Mouse (Mus musculus): ENCODE measurements around the gene Zfp354a. TPM values are rescaled to one million over a fixed set of nuclear protein-coding genes. Genes with fewer than 3 reads are reported as not detected.
"Not testable (repeated sequence)": the region's sequence is repeated elsewhere in the genome, so short reads cannot be mapped to it uniquely, and the experiment has no call there.

Zfp354a gene
- polyA plus RNA-seq (2014; fragmentation: Nextera tagmentation; extraction: Ambion mirVana): 9.1 and 11.0 TPM in 2 replicates

GRCm38 (mm10) chr11:51059151-51059571 is at the start of gene Zfp354a:
TSS of gene Zfp354a (plus strand) at chr11:51059257.
- Histone ChIP-seq H3K27me3 (replicated peaks; ENCODE audit: control insufficient read depth, insufficient read depth, low read length) (no peaks in the 10 kb centered on the region), H3K9me3 (ENCODE audit: control insufficient read depth, low read length) (no peaks in the 10 kb centered on the region), H3K27ac (ENCODE audit: low read depth) (no peak within 1 kb of the TSS), H3K4me2 (ENCODE audit: low read length) (peak within 1 kb of the TSS; percentile 48), H3K4me1 (replicated peaks; ENCODE audit: control insufficient read depth, insufficient read depth, low read length) (peaks cover 11% of the 10 kb centered on the region; the same call in 1 of the 2 replicates), H3K9ac (ENCODE audit: low read length) (peak within 1 kb of the TSS; percentile 68), H3K36me3 (ENCODE audit: control insufficient read depth, insufficient read depth, low read length) (peaks cover 11% of the 10 kb centered on the region), H3K4me3 (ENCODE audit: low read depth, low read length) (peak within 1 kb of the TSS; percentile 90)
- peak; percentile 92 for ATAC-seq (replicated peaks; ENCODE audit: low FRiP score, low TSS enrichment, low read depth)
- under 1% methylated on average over 32 of the region's 32 CpGs for WGBS
- peak; percentile 90 for DNase-seq (ENCODE audit: low spot score)

DNA sequence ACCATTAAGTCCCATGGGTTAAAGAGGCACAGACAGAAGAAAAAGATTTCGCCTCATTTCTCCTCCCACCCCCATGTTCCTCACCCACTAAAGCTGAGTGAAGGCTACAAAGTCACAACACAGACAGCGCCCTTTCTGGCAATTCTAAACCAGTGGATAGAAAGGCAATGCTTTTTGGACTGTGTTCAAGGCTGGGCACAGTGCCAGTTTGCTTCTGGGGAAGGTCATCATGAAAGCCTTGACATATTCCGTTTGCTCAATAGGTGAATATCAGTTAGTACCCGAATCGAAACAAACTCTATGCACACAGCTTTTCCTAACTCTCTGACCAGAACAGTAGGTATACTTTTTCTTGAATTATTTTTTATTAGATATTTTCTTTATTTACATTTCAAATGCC is 47.2 kb upstream of the Zfp354a start:
- Histone ChIP-seq H3K36me3 (ENCODE audit: control insufficient read depth, insufficient read depth, low read length) (no peaks in the 10 kb centered on the region), H3K4me1 (replicated peaks; ENCODE audit: control insufficient read depth, insufficient read depth, low read length) (no peaks in the 10 kb centered on the region), H3K9ac (ENCODE audit: low read length) (no peak overlapping the region), H3K9me3 (ENCODE audit: control insufficient read depth, low read length) (no peaks in the 10 kb centered on the region), H3K4me2 (ENCODE audit: low read length) (no peak overlapping the region), H3K27ac (ENCODE audit: low read depth) (no peak overlapping the region), H3K4me3 (ENCODE audit: low read depth, low read length) (no peak overlapping the region), H3K27me3 (replicated peaks; ENCODE audit: control insufficient read depth, insufficient read depth, low read length) (no peaks in the 10 kb centered on the region)
- no peak for DNase-seq (ENCODE audit: low spot score)
- no peak for ATAC-seq (replicated peaks; ENCODE audit: low FRiP score, low TSS enrichment, low read depth)
- 61% methylated on average over 5 of the region's 5 CpGs for WGBS

- Histone ChIP-seq H3K9me3 (ENCODE audit: control insufficient read depth, low read length) (no peaks in the 10 kb centered on the region), H3K27ac (ENCODE audit: low read depth) (no peak within 1 kb of the TSS), H3K27me3 (replicated peaks; ENCODE audit: control insufficient read depth, insufficient read depth, low read length) (no peaks in the 10 kb centered on the region), H3K36me3 (ENCODE audit: control insufficient read depth, insufficient read depth, low read length) (no peaks in the 10 kb centered on the region), H3K4me2 (ENCODE audit: low read length) (no peak within 1 kb of the TSS), H3K9ac (ENCODE audit: low read length) (no peak within 1 kb of the TSS), H3K4me3 (ENCODE audit: low read depth, low read length) (no peak within 1 kb of the TSS), H3K4me1 (replicated peaks; ENCODE audit: control insufficient read depth, insufficient read depth, low read length) (no peaks in the 10 kb centered on the region)
- ATAC-seq (replicated peaks; ENCODE audit: low FRiP score, low TSS enrichment, low read depth) (no peak), DNase-seq (ENCODE audit: low spot score) (no peak)
- WGBS: 69% methylated on average over 1 of the region's 1 CpGs
Observed at GRCm38 (mm10) chr11:51013936-51014335, 45.1 kb upstream of the Zfp354a start, which contains the start of gene Olfr54. TSS of gene Olfr54 (plus strand) at chr11:51014236.

DNA sequence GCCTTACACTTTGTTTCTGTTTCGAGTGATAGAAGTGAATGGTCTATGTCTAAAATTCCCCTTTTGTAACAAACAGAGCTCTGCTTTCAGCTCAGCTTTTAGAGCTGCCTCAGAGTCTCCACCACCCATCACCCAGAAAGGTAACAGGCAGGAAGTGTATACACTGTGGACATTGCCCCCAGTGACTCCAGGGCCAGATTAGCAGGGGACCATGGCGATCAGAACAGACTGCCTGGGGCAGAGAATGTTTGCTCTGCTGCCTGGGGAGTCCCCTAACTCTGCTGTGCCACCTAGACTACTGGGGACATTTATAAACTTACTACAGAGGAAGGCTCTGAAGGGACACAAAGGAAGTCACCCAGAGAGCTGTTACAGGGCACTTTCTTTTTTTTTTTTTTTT is 42.7 kb upstream of the Zfp354a start:
- no peaks in the 10 kb centered on the region for H3K36me3 ChIP-seq (ENCODE audit: control insufficient read depth, insufficient read depth, low read length)
- H3K9ac ChIP-seq (ENCODE audit: low read length): no peak overlapping the region
- no peak for ATAC-seq (replicated peaks; ENCODE audit: low FRiP score, low TSS enrichment, low read depth)
- no peak overlapping the region for H3K27ac ChIP-seq (ENCODE audit: low read depth)
- no peaks in the 10 kb centered on the region for H3K27me3 ChIP-seq (replicated peaks; ENCODE audit: control insufficient read depth, insufficient read depth, low read length)
- no peak for DNase-seq (ENCODE audit: low spot score)
- WGBS: 45% methylated on average over 2 of the region's 2 CpGs
- no peak overlapping the region for H3K4me3 ChIP-seq (ENCODE audit: low read depth, low read length)
- no peak overlapping the region for H3K4me2 ChIP-seq (ENCODE audit: low read length)
- H3K9me3 ChIP-seq (ENCODE audit: control insufficient read depth, low read length): no peaks in the 10 kb centered on the region
- no peaks in the 10 kb centered on the region for H3K4me1 ChIP-seq (replicated peaks; ENCODE audit: control insufficient read depth, insufficient read depth, low read length)

- H3K4me2 ChIP-seq (ENCODE audit: low read length); H3K27ac ChIP-seq (ENCODE audit: low read depth); H3K4me3 ChIP-seq (ENCODE audit: low read depth, low read length); DNase-seq (ENCODE audit: low spot score); H3K9ac ChIP-seq (ENCODE audit: low read length); H3K4me1 ChIP-seq (replicated peaks; ENCODE audit: control insufficient read depth, insufficient read depth, low read length); H3K27me3 ChIP-seq (replicated peaks; ENCODE audit: control insufficient read depth, insufficient read depth, low read length); H3K36me3 ChIP-seq (ENCODE audit: control insufficient read depth, insufficient read depth, low read length); ATAC-seq (replicated peaks; ENCODE audit: low FRiP score, low TSS enrichment, low read depth); H3K9me3 ChIP-seq (ENCODE audit: control insufficient read depth, low read length): not testable (repeated sequence)
- 89% methylated on average over 11 of the region's 11 CpGs for WGBS
Observed at GRCm38 (mm10) chr11:51026811-51027210, 32.2 kb upstream of the Zfp354a start.

DNA sequence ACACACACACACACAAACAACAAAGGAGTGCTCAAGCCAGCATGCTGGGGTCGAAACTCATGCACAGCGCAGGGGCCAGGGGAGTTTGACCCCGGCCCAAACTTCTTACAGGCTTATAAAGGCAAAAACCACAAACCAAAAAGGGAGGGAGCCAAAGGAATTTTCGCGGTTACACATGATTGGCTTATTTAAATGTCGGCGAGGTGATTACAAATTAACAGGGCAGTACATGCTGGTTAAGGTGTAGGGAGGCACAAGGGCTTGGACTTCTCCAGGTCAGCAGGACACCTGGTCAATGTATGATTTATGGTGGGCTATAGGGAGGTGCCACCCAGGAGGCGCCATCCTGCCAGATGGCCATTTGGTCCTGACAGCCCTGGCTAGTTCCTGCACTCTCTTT is 29.7 kb upstream of the Zfp354a start:
- not testable (repeated sequence) for ATAC-seq (replicated peaks; ENCODE audit: low FRiP score, low TSS enrichment, low read depth); H3K4me2 ChIP-seq (ENCODE audit: low read length); H3K9ac ChIP-seq (ENCODE audit: low read length); H3K36me3 ChIP-seq (ENCODE audit: control insufficient read depth, insufficient read depth, low read length); DNase-seq (ENCODE audit: low spot score); H3K9me3 ChIP-seq (ENCODE audit: control insufficient read depth, low read length); H3K27me3 ChIP-seq (replicated peaks; ENCODE audit: control insufficient read depth, insufficient read depth, low read length); H3K4me3 ChIP-seq (ENCODE audit: low read depth, low read length); H3K27ac ChIP-seq (ENCODE audit: low read depth); H3K4me1 ChIP-seq (replicated peaks; ENCODE audit: control insufficient read depth, insufficient read depth, low read length)
- 55% methylated on average over 8 of the region's 8 CpGs for WGBS

DNA sequence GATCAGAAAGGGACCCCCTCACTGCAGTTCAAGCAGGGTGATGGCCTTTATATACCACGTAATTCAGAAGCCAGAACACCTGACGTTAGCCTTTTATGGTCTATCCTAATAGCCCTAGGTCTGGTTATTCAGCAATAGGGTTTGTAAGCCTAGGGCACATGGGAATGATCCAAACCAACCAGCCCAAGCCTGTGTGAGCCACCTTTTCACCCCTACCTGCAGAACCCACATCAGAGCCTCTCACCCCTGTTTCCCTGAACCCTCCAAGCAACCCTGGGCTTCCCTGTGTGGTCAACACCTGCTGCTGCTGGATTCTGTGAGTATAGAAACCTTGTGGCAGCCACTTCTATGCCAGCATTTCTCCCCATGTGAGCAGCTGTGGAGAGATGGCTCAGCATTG is 28.8 kb upstream of the Zfp354a start:
- Histone ChIP-seq H3K27me3 (replicated peaks; ENCODE audit: control insufficient read depth, insufficient read depth, low read length) (no peaks in the 10 kb centered on the region), H3K27ac (ENCODE audit: low read depth) (no peak overlapping the region), H3K36me3 (ENCODE audit: control insufficient read depth, insufficient read depth, low read length) (no peaks in the 10 kb centered on the region), H3K9ac (ENCODE audit: low read length) (no peak overlapping the region), H3K4me1 (replicated peaks; ENCODE audit: control insufficient read depth, insufficient read depth, low read length) (no peaks in the 10 kb centered on the region), H3K9me3 (ENCODE audit: control insufficient read depth, low read length) (no peaks in the 10 kb centered on the region), H3K4me2 (ENCODE audit: low read length) (no peak overlapping the region), H3K4me3 (ENCODE audit: low read depth, low read length) (no peak overlapping the region)
- 66% methylated on average over 2 of the region's 2 CpGs for WGBS
- no peak for ATAC-seq (replicated peaks; ENCODE audit: low FRiP score, low TSS enrichment, low read depth)
- DNase-seq (ENCODE audit: low spot score): no peak

GRCm38 (mm10) chr11:51032851-51033250 is 26.2 kb upstream of the Zfp354a start:
- H3K9me3 ChIP-seq (ENCODE audit: control insufficient read depth, low read length): no peaks in the 10 kb centered on the region
- H3K4me3 ChIP-seq (ENCODE audit: low read depth, low read length): no peak overlapping the region
- ATAC-seq (replicated peaks; ENCODE audit: low FRiP score, low TSS enrichment, low read depth): no peak
- 26% methylated on average over 1 of the region's 1 CpGs for WGBS
- H3K4me1 ChIP-seq (replicated peaks; ENCODE audit: control insufficient read depth, insufficient read depth, low read length): no peaks in the 10 kb centered on the region
- no peak overlapping the region for H3K27ac ChIP-seq (ENCODE audit: low read depth)
- H3K4me2 ChIP-seq (ENCODE audit: low read length): no peak overlapping the region
- no peaks in the 10 kb centered on the region for H3K27me3 ChIP-seq (replicated peaks; ENCODE audit: control insufficient read depth, insufficient read depth, low read length)
- H3K9ac ChIP-seq (ENCODE audit: low read length): no peak overlapping the region
- no peaks in the 10 kb centered on the region for H3K36me3 ChIP-seq (ENCODE audit: control insufficient read depth, insufficient read depth, low read length)
- DNase-seq (ENCODE audit: low spot score): peak; percentile 52

- ATAC-seq (replicated peaks; ENCODE audit: low FRiP score, low TSS enrichment, low read depth); H3K9me3 ChIP-seq (ENCODE audit: control insufficient read depth, low read length); H3K27ac ChIP-seq (ENCODE audit: low read depth); H3K4me2 ChIP-seq (ENCODE audit: low read length); H3K36me3 ChIP-seq (ENCODE audit: control insufficient read depth, insufficient read depth, low read length); DNase-seq (ENCODE audit: low spot score); H3K4me3 ChIP-seq (ENCODE audit: low read depth, low read length); H3K4me1 ChIP-seq (replicated peaks; ENCODE audit: control insufficient read depth, insufficient read depth, low read length); H3K27me3 ChIP-seq (replicated peaks; ENCODE audit: control insufficient read depth, insufficient read depth, low read length); H3K9ac ChIP-seq (ENCODE audit: low read length): not testable (repeated sequence)
Observed at GRCm38 (mm10) chr11:51034141-51034540, 24.9 kb upstream of the Zfp354a start.
